Mouse (Mus musculus) lung, postnatal 36 days (tissue): ENCODE results near the gene Zfp207.
"Not testable (repeated sequence)": the region's sequence is repeated elsewhere in the genome, so short reads cannot be mapped to it uniquely, and the experiment has no call there.

ENCODE experiments used
- DNase-seq: peaks from one replicate; pipeline ENCODE4 v3.0.0; 2022; ENCODE audit warnings: mixed read lengths

Gene Zfp207

GRCm38 (mm10) chr11:80419743-80420142, 36.7 kb downstream of the Zfp207 start:
- DNase-seq: no peak

GRCm38 (mm10) chr11:80420202-80420984, 37.3 kb downstream of the Zfp207 start:
- DNase-seq: no peak

GRCm38 (mm10) chr11:80421421-80422047, 38.5 kb downstream of the Zfp207 start:
- DNase-seq: no peak

- no peak for DNase-seq
Measured at GRCm38 (mm10) chr11:80424691-80425090, 41.6 kb downstream of the Zfp207 start.

GRCm38 (mm10) chr11:80425247-80425778, 42.2 kb downstream of the Zfp207 start:
- no peak for DNase-seq

- DNase-seq: not testable (repeated sequence)
Measured at GRCm38 (mm10) chr11:80426029-80426813, 43.1 kb downstream of the Zfp207 start.

GRCm38 (mm10) chr11:80428381-80429008, 45.4 kb downstream of the Zfp207 start, which contains the start of gene Psmd11:
TSS of gene Psmd11 (plus strand) at chr11:80428615.
- DNase-seq: peak; percentile 98

- peak; percentile 25 for DNase-seq
Measured at GRCm38 (mm10) chr11:80429009-80429475, 46.0 kb downstream of the Zfp207 start.

GRCm38 (mm10) chr11:80429500-80430166, 46.6 kb downstream of the Zfp207 start:
- DNase-seq: no peak

- DNase-seq: no peak
Measured at GRCm38 (mm10) chr11:80430366-80430910, 47.4 kb downstream of the Zfp207 start.

GRCm38 (mm10) chr11:80446916-80447315, 63.8 kb downstream of the Zfp207 start:
- no peak for DNase-seq

GRCm38 (mm10) chr11:80449859-80450258, 66.8 kb downstream of the Zfp207 start:
- DNase-seq: no peak

GRCm38 (mm10) chr11:80452242-80452641, 69.2 kb downstream of the Zfp207 start:
- DNase-seq: no peak

- DNase-seq: no peak
Measured at GRCm38 (mm10) chr11:80453198-80453597, 70.1 kb downstream of the Zfp207 start.
